Mouse (Mus musculus): ENCODE results near the gene Mical2.

DNA sequence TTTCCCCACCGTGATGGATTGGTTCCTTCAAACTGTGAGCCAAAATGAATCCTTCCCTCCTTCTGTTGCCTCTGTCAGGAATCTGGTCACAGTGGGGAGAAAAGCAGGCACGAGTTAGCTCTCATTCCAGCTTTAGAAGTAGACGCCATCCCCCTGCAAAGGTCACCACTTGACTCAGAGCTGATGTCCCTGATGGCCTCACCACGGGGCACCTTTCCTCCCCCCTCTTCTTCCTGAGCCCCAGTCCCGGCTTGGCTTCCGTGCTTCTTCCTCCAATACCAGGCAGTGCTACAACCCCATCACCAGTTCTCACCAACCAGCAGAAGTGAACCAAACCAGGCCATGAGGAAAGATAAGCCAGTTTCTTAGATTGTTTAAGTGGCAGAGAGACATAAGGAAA is 16.9 kb downstream of the Mical2 start:
- TF ChIP-seq CTCF (IDR thresholded peaks at IDR 0.05; ENCODE audit: low read depth) (no peak), EP300 (IDR thresholded peaks at IDR 0.05; ENCODE audit: low read depth) (no peak)

Data from liver, postnatal 0 days (tissue).